Mouse (Mus musculus): ENCODE measurements at regions not wholly inside any gene's neighbourhood (a gene's known extent, or its start where the extent isn't known, plus 50 kb on each side); places are given as distances from the start of the nearest gene placed in this dataset.

GRCm38 (mm10) chr2:70876251-70876650 lies 50.7 kb upstream of the Tlk1 start:
- H3K4me1 ChIP-seq (ENCODE audit: control insufficient read depth in 1 of 2, insufficient read depth in 2 of 2, low read length in 2 of 2) = peaks cover 14 to 28% of the 10 kb centered on the region in 2 experiments
- no peak for DNase-seq (ENCODE audit: low read depth, low spot score)

More at GRCm38 (mm10) chr2:70876251-70876650, 50.7 kb upstream of the Tlk1 start:
- no peak overlapping the region for H3K27ac ChIP-seq (ENCODE audit: control insufficient read depth, low read depth, low read length)
- no peaks in the 10 kb centered on the region for H3K9me3 ChIP-seq (replicated peaks; ENCODE audit: insufficient read depth, low read length)
- H3K9ac ChIP-seq (ENCODE audit: control insufficient read depth, low read depth, low read length, poor library complexity, severe bottlenecking) = no peak overlapping the region
- H3K79me2 ChIP-seq (ENCODE audit: control insufficient read depth, insufficient read depth, low read length, poor library complexity) = no peaks in the 10 kb centered on the region
- TF ChIP-seq KAT2A (conservative IDR thresholded peaks at IDR 0.05; ENCODE audit: low read depth, low read length) (no peak), CHD2 (IDR thresholded peaks at IDR 0.05; ENCODE audit: low read length) (no peak), TCF12 (IDR thresholded peaks at IDR 0.05; ENCODE audit: low read depth, low read length) (no peak), ETS1 (IDR thresholded peaks at IDR 0.05; ENCODE audit: low read depth, low read length) (no peak), HCFC1 (IDR thresholded peaks at IDR 0.05; ENCODE audit: low read depth, low read length) (no peak), RAD21 (IDR thresholded peaks at IDR 0.05; ENCODE audit: low read depth, low read length) (no peak), MXI1 (IDR thresholded peaks at IDR 0.05; ENCODE audit: low read depth, low read length) (no peak), MEF2A (IDR thresholded peaks at IDR 0.05; ENCODE audit: extremely low read depth, insufficient replicate concordance, low read depth, low read length, poor library complexity, severe bottlenecking) (no peak), GABPA (IDR thresholded peaks at IDR 0.05; ENCODE audit: low read depth, low read length) (no peak), GATA1 (IDR thresholded peaks at IDR 0.05; ENCODE audit: low read depth, low read length) (no peak), BHLHE40 (IDR thresholded peaks at IDR 0.05; ENCODE audit: borderline replicate concordance, low read depth, low read length) (no peak), ZNF384 (IDR thresholded peaks at IDR 0.05; ENCODE audit: low read depth, low read length) (no peak), CTCF (IDR thresholded peaks at IDR 0.05 in 2 of 3, conservative IDR thresholded peaks at IDR 0.05 in 1 of 3; ENCODE audit: control insufficient read depth in 1 of 3, insufficient read depth in 1 of 3, low read depth in 2 of 3, low read length in 3 of 3, poor library complexity in 1 of 3, severe bottlenecking in 1 of 3) (no peak), ELF1 (IDR thresholded peaks at IDR 0.05; ENCODE audit: low read depth, low read length) (no peak), E2F4 (IDR thresholded peaks at IDR 0.05; ENCODE audit: borderline replicate concordance, low read depth, low read length) (no peak), TAL1 (IDR thresholded peaks at IDR 0.05; ENCODE audit: low read length) (no peak), ZMIZ1 (IDR thresholded peaks at IDR 0.05; ENCODE audit: low read depth, low read length) (no peak), MYB (IDR thresholded peaks at IDR 0.05; ENCODE audit: low read depth, low read length) (no peak), SMC3 (IDR thresholded peaks at IDR 0.05; ENCODE audit: low read depth, low read length) (no peak), ZC3H11A (IDR thresholded peaks at IDR 0.05; ENCODE audit: low read depth, low read length) (no peak)
- H3K36me3 ChIP-seq (ENCODE audit: control insufficient read depth in 1 of 2, insufficient read depth in 2 of 2, low read length in 2 of 2) = peaks cover 0 to 19% of the 10 kb centered on the region in 2 experiments; a peak in 2 of 4 replicates
- H3K4me3 ChIP-seq (ENCODE audit: control insufficient read depth in 1 of 2, insufficient read depth in 1 of 2, low read depth in 2 of 2, low read length in 2 of 2) = no peak overlapping the region
- no peaks in the 10 kb centered on the region for H3K27me3 ChIP-seq (ENCODE audit: control insufficient read depth in 1 of 2, insufficient read depth in 2 of 2, low read length in 2 of 2)
